Mouse (Mus musculus): Measurements from ENCODE around the gene Crot. TPM values are rescaled to one million over a fixed set of nuclear protein-coding genes. Genes with fewer than 3 reads are reported as not detected.
A peak's percentile ranks its signal among the peaks of the same experiment; 100 is the strongest.
"Not testable (repeated sequence)": the region's sequence is repeated elsewhere in the genome, so short reads cannot be mapped to it uniquely, and the experiment has no call there.

Crot gene
- polyA plus RNA-seq, 1 experiment from 2014 or later, result 48.9 TPM

DNA sequence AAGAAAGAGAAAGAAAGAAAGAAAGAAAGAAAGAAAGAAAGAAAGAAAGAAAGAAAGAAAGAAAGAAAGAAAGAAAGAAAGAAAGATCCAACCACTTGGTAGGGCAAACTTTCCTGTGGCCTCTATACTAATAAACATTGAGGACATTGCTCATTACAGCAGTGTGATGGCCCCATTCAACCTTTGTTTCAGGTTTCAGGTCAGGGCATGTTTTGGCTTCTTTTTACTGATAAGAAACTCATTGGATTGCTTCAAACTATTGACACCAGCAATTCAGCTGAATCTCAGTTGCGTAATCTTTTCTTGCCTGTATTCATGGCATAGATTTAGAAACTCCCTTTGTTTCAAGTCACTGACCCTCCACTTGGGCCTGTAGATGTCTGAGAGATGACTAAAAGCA lies 13.0 kb upstream of the Crot start:
- whole genome bisulfite sequencing, result 95% methylated on average over 1 of the region's 1 CpGs
- no peak overlapping the region for H3K4me3 ChIP-seq (ENCODE audit: low read length)
- no peaks in the 10 kb centered on the region for H3K36me3 ChIP-seq (ENCODE audit: control insufficient read depth, insufficient read depth, low read length)
- H3K4me1 ChIP-seq (ENCODE audit: control insufficient read depth, insufficient read depth, low read length), result no peaks in the 10 kb centered on the region
- H3K27me3 ChIP-seq (ENCODE audit: control insufficient read depth, insufficient read depth, low read length), result no peaks in the 10 kb centered on the region
- no peaks in the 10 kb centered on the region for H3K9me3 ChIP-seq (ENCODE audit: control insufficient read depth, low read length)
- ATAC-seq (ENCODE audit: low FRiP score, low TSS enrichment), result no peak
- no peak overlapping the region for H3K27ac ChIP-seq (ENCODE audit: low read depth, low read length)
- H3K4me2 ChIP-seq (replicated peaks; ENCODE audit: low read depth, low read length), result no peak overlapping the region
- no peak overlapping the region for H3K9ac ChIP-seq (ENCODE audit: low read depth, low read length)

DNA sequence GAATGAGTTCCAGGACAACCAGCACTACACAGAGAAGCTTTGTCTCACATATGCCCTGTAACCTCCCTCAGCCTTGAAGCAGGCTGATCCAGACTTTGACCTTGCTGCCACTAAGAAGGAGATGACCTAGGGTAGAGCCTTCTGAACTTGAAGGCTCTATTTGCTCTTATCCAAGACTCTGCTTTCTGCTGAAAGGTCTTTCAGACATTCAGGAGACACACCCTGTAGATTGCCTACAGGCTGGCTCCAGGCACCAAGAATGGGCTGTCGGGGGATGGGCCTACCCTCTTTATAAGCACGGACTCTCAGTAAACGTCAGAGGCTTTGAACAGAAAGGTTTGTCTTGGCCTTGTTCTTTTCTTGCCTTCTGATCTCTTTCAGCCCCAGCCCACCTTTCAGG lies 9.5 kb upstream of the Crot start:
- WGBS, result 63% methylated on average over 3 of the region's 3 CpGs
- H3K27ac ChIP-seq (ENCODE audit: low read depth, low read length); H3K4me2 ChIP-seq (replicated peaks; ENCODE audit: low read depth, low read length); H3K36me3 ChIP-seq (ENCODE audit: control insufficient read depth, insufficient read depth, low read length); H3K9ac ChIP-seq (ENCODE audit: low read depth, low read length); H3K27me3 ChIP-seq (ENCODE audit: control insufficient read depth, insufficient read depth, low read length); H3K4me3 ChIP-seq (ENCODE audit: low read length); ATAC-seq (ENCODE audit: low FRiP score, low TSS enrichment); H3K4me1 ChIP-seq (ENCODE audit: control insufficient read depth, insufficient read depth, low read length); H3K9me3 ChIP-seq (ENCODE audit: control insufficient read depth, low read length): not testable (repeated sequence)

DNA sequence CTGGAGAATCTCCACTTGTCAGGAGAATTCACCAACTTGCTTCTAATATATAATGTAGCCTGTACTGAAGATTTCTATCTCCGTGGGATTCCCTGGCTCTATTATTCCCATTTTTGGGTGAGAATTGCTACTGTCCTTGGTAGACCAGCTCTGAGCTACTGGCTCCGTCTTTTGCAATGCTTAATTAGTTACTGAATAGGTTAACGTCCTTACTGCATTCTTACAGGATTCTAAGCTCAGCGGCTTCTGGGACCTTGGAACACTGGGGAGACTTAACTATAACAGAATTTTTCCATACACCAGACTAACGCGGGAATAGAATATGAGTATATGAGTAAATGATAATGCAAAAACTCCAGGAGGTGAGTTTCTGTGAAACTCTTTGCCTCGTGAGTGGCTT lies 2.9 kb upstream of the Crot start:
- not testable (repeated sequence) for ATAC-seq (ENCODE audit: low FRiP score, low TSS enrichment); H3K4me1 ChIP-seq (ENCODE audit: control insufficient read depth, insufficient read depth, low read length)

DNA sequence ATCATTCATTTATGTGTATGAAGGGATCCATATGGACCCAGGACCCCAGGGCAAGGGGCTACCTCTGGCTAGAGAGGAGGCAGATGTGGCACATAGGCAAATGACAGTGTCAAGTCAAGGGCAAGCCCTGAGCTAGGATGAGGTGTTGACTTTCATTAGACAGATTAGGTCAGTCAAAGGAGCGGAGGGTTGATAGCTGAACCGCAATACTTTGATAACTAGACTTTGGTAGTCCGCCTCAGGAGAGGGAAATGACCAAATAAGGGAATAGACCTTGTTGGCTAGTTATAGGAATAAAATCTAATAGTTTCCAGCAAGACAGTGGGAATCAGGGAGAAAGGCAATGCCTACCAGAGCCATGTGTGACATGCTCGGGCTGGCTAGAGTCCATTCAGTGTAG lies 2.0 kb upstream of the Crot start:
- 76% methylated on average over 4 of the region's 4 CpGs for WGBS
- Histone ChIP-seq H3K9ac (ENCODE audit: low read depth, low read length) (no peak overlapping the region), H3K36me3 (ENCODE audit: control insufficient read depth, insufficient read depth, low read length) (no peaks in the 10 kb centered on the region), H3K4me1 (ENCODE audit: control insufficient read depth, insufficient read depth, low read length) (no peaks in the 10 kb centered on the region), H3K4me2 (replicated peaks; ENCODE audit: low read depth, low read length) (no peak overlapping the region), H3K9me3 (ENCODE audit: control insufficient read depth, low read length) (no peaks in the 10 kb centered on the region), H3K27me3 (ENCODE audit: control insufficient read depth, insufficient read depth, low read length) (no peaks in the 10 kb centered on the region), H3K27ac (ENCODE audit: low read depth, low read length) (no peak overlapping the region), H3K4me3 (ENCODE audit: low read length) (no peak overlapping the region)
- ATAC-seq (ENCODE audit: low FRiP score, low TSS enrichment), result no peak

More for the DNA sequence above, 2.9 kb upstream of the Crot start:
- H3K36me3 ChIP-seq (ENCODE audit: control insufficient read depth, insufficient read depth, low read length); H3K4me3 ChIP-seq (ENCODE audit: low read length); H3K9ac ChIP-seq (ENCODE audit: low read depth, low read length); H3K27me3 ChIP-seq (ENCODE audit: control insufficient read depth, insufficient read depth, low read length); H3K27ac ChIP-seq (ENCODE audit: low read depth, low read length); H3K4me2 ChIP-seq (replicated peaks; ENCODE audit: low read depth, low read length); H3K9me3 ChIP-seq (ENCODE audit: control insufficient read depth, low read length): not testable (repeated sequence)
- WGBS, result 44% methylated on average over 7 of the region's 7 CpGs

DNA sequence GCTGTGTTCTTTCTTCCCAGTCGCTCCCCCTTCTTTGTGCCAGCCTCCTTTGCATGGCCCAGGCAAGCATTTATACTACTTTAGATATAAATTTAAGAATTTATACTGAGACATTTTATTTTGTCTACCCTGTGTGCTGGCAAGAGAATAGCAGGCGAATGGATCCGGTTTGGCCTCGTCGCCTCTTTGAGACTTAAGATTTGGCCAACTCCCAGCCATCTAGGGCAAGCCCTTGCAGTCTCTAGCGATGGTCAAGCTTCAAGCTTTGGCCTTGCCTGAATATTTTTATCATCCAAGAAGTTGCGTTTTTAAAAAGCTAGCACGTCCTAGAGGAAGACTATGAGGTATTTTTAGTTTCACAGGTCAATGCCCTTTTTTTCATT lies 380 bp upstream of the Crot start:
- H3K4me3 ChIP-seq (ENCODE audit: low read length), result peak overlapping the region; percentile 74

DNA sequence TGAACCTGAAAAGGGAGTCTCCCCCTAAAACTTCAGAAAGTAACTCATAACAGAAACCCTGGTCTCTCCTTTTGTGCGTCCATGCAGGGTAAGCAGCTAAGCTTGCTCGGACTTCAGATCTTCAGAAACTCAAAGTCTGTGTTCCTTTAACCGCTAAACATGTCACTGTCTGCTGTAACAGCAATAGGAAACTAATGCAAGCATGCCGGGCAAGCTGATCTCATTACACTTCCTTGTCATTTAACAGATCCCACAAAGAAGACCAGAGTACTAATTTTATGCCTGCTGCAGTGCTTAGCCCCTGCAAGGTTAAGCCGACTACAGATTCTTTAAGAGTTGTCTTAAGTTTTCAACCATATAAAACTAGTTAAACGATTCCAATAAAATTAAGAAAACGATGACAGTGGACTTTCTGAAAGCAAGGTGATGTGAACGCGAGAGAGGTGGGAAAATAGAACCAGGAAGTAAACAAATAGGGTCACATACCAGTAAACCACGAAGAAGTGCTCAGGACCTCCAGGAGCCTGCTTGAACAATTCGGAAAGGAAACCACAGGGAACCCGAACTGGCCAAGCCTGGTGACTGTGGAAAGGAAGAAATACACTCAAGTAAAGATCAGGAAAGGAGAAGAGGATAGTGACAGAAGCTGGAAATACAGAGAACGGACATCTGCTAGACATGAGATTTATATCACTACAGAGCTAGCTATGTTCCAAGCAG lies 998 bp downstream of the Crot start:
- peaks cover 4% of the 10 kb centered on the region; the same call in 1 of the 2 replicates for H3K36me3 ChIP-seq (ENCODE audit: control insufficient read depth, insufficient read depth, low read length)
- H3K9me3 ChIP-seq (ENCODE audit: control insufficient read depth, low read length), result no peaks in the 10 kb centered on the region
- peak overlapping the region; percentile 74 for H3K4me3 ChIP-seq (ENCODE audit: low read length)

More for the DNA sequence above, 380 bp upstream of the Crot start:
- 4% methylated on average over 8 of the region's 8 CpGs for WGBS
- peak overlapping the region; percentile 83 for H3K27ac ChIP-seq (ENCODE audit: low read depth, low read length)
- peaks cover 2% of the 10 kb centered on the region; the same call in 1 of the 2 replicates for H3K36me3 ChIP-seq (ENCODE audit: control insufficient read depth, insufficient read depth, low read length)
- H3K9me3 ChIP-seq (ENCODE audit: control insufficient read depth, low read length), result no peaks in the 10 kb centered on the region
- H3K9ac ChIP-seq (ENCODE audit: low read depth, low read length), result peak overlapping the region; percentile 74
- ATAC-seq (ENCODE audit: low FRiP score, low TSS enrichment), result peak; percentile 41
- no peaks in the 10 kb centered on the region for H3K27me3 ChIP-seq (ENCODE audit: control insufficient read depth, insufficient read depth, low read length)
- H3K4me2 ChIP-seq (replicated peaks; ENCODE audit: low read depth, low read length), result peak overlapping the region; percentile 66
- H3K4me1 ChIP-seq (ENCODE audit: control insufficient read depth, insufficient read depth, low read length), result no peaks in the 10 kb centered on the region

DNA sequence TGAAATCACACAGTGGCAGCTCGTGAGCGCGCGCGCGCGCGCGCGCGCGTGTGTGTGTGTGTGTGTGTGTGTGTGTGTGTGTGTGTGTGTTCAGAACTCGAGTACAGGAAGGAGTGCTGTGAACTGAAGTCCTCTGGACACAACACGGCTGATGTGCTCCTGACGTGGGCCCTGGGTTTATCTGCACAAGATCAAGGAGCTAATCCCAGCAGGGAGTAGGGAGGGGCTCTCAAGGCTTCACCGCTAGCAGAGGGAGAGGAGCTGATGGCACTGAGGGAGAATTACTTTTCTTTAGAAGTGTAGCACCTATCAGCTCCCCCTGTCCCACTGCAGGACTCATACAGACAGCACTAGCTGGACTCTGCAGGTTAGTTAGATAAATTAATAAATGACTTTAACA lies 5.5 kb downstream of the Crot start:
- H3K27me3 ChIP-seq (ENCODE audit: control insufficient read depth, insufficient read depth, low read length), result no peaks in the 10 kb centered on the region
- H3K4me3 ChIP-seq (ENCODE audit: low read length), result no peak overlapping the region
- no peak overlapping the region for H3K4me2 ChIP-seq (replicated peaks; ENCODE audit: low read depth, low read length)
- ATAC-seq (ENCODE audit: low FRiP score, low TSS enrichment), result no peak
- peaks cover 20% of the 10 kb centered on the region; the same call in 1 of the 2 replicates for H3K36me3 ChIP-seq (ENCODE audit: control insufficient read depth, insufficient read depth, low read length)
- H3K27ac ChIP-seq (ENCODE audit: low read depth, low read length), result no peak overlapping the region
- no peaks in the 10 kb centered on the region for H3K9me3 ChIP-seq (ENCODE audit: control insufficient read depth, low read length)
- no peak overlapping the region for H3K9ac ChIP-seq (ENCODE audit: low read depth, low read length)
- no peaks in the 10 kb centered on the region for H3K4me1 ChIP-seq (ENCODE audit: control insufficient read depth, insufficient read depth, low read length)
- WGBS, result 89% methylated on average over 16 of the region's 16 CpGs

More for the DNA sequence above, 998 bp downstream of the Crot start:
- Histone ChIP-seq H3K4me1 (ENCODE audit: control insufficient read depth, insufficient read depth, low read length) (no peaks in the 10 kb centered on the region), H3K27me3 (ENCODE audit: control insufficient read depth, insufficient read depth, low read length) (no peaks in the 10 kb centered on the region), H3K27ac (ENCODE audit: low read depth, low read length) (no peak overlapping the region), H3K9ac (ENCODE audit: low read depth, low read length) (peak overlapping the region; percentile 74), H3K4me2 (replicated peaks; ENCODE audit: low read depth, low read length) (peak overlapping the region; percentile 66)
- no peak for ATAC-seq (ENCODE audit: low FRiP score, low TSS enrichment)
- WGBS, result 11% methylated on average over 13 of the region's 13 CpGs

DNA sequence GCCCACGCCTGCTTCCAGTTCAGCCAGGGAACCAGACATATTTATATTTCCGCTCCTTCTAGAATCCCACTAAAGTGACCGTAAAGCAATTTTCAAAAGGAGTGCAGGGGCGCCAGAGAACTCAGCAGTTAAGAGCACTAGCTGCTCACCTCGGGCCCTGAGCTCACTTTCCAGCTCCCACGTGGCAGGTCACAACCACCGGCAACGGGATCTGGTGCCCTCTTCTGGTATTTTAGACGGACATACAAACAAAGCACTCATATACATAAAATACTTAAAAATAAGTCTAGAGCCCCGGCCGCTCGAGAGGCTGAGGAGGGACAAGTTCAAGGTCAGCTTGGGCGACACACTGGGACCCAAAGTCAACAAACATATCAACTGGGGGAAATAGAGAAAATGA lies 6.6 kb downstream of the Crot start:
- no peak overlapping the region for H3K4me2 ChIP-seq (replicated peaks; ENCODE audit: low read depth, low read length)
- H3K27ac ChIP-seq (ENCODE audit: low read depth, low read length), result no peak overlapping the region
- no peak overlapping the region for H3K9ac ChIP-seq (ENCODE audit: low read depth, low read length)
- H3K9me3 ChIP-seq (ENCODE audit: control insufficient read depth, low read length), result no peaks in the 10 kb centered on the region
- H3K36me3 ChIP-seq (ENCODE audit: control insufficient read depth, insufficient read depth, low read length), result peaks cover 27% of the 10 kb centered on the region; the same call in 1 of the 2 replicates
- no peak for ATAC-seq (ENCODE audit: low FRiP score, low TSS enrichment)
- no peak overlapping the region for H3K4me3 ChIP-seq (ENCODE audit: low read length)
- H3K4me1 ChIP-seq (ENCODE audit: control insufficient read depth, insufficient read depth, low read length), result no peaks in the 10 kb centered on the region
- H3K27me3 ChIP-seq (ENCODE audit: control insufficient read depth, insufficient read depth, low read length), result no peaks in the 10 kb centered on the region
- 84% methylated on average over 13 of the region's 13 CpGs for WGBS

DNA sequence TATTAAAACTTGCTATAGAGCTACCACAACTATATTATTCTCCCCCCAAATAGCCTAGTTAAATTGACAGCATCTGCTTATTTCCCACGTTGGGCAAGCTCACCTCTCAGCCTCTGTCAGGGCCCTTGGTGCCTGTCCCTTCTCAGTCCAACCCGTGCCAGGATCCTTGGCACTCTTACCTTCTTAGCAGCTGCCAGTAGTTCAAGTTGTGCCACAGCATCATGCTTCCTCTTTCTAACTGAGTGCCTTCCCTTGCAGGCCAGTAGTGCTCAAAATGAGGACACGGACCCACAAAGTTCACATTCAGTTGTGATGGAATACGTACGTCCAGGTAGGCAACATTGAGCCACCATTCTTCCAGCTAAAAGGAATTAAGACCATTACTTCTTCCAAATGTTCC lies 9.2 kb downstream of the Crot start:
- WGBS, result 93% methylated on average over 5 of the region's 5 CpGs
- Histone ChIP-seq H3K4me3 (ENCODE audit: low read length) (no peak overlapping the region), H3K4me2 (replicated peaks; ENCODE audit: low read depth, low read length) (no peak overlapping the region), H3K4me1 (ENCODE audit: control insufficient read depth, insufficient read depth, low read length) (no peaks in the 10 kb centered on the region), H3K27ac (ENCODE audit: low read depth, low read length) (no peak overlapping the region), H3K27me3 (ENCODE audit: control insufficient read depth, insufficient read depth, low read length) (no peaks in the 10 kb centered on the region), H3K9ac (ENCODE audit: low read depth, low read length) (no peak overlapping the region), H3K9me3 (ENCODE audit: control insufficient read depth, low read length) (no peaks in the 10 kb centered on the region), H3K36me3 (ENCODE audit: control insufficient read depth, insufficient read depth, low read length) (peaks cover 35% of the 10 kb centered on the region; the same call in 1 of the 2 replicates)
- no peak for ATAC-seq (ENCODE audit: low FRiP score, low TSS enrichment)
